Mouse (Mus musculus) erythroblast, embryonic 14.5 days (primary cell): ENCODE data around the gene Shd.

Experiments used
- GATA1 ChIP-seq: IDR thresholded peaks from 2 replicates; pipeline ENCODE4 v1.6.1; 2012; ENCODE audit warnings: low read length, inconsistent platforms, mixed read lengths
- TAL1 ChIP-seq: IDR thresholded peaks from 3 replicates; pipeline ENCODE4 v1.6.1; 2012; ENCODE audit warnings: low read length, inconsistent platforms, mixed read lengths

GRCm38 (mm10) chr17:56009088-56009961 is 39.1 kb downstream of the Shd start:
- TF ChIP-seq GATA1, result no peak
- no peak for TF ChIP-seq TAL1
